Comparison of ENCODE assay signal across 8 mouse cellular contexts in genomic region chr11:101814375-101815102, GRCm38 (mm10). TPM values are rescaled to one million over a fixed set of nuclear protein-coding genes. Genes with fewer than 3 reads are reported as not detected.
DNase-seq lines count a peak whose midpoint lies in the region; ATAC-seq and TF ChIP-seq lines count a peak whose summit lies in the region.

No protein-coding gene starts in this region.

- peak; percentile 98 for TF ChIP-seq CTCF in Patski (IDR thresholded peaks at IDR 0.05)

- H3K27me3 ChIP-seq in Patski, result no peaks in the 10 kb centered on the region
- H3K27me3 ChIP-seq in hindbrain, embryonic 14.5 days (ENCODE audit: control insufficient read depth, insufficient read depth, low read length), result 0 out of 2 replicates have a peak, but pooled peaks cover 3% of the 10 kb centered on the region

- in situ Hi-C loops in Patski (cut with MboI; ENCODE audit: low pct_unique_long_range_greater_than_20kb), result loop anchor here (5.0 to 10.0 kb wide), 3 partner anchors 50 to 153 kb away; partner anchors contain the start of gene Sost

- H3K9me3 ChIP-seq in hindbrain, embryonic 14.5 days (ENCODE audit: control insufficient read depth, low read length), result no peaks in the 10 kb centered on the region

- POLR2A ChIA-PET in Patski (lab: Charles Lee), result interaction anchor here (1.2 to 2.3 kb wide), 2 partner anchors 91 to 95 kb away, joined by 3 to 8 read pairs; no protein-coding TSS in a partner anchor

- CTCF ChIA-PET in Patski (lab: Charles Lee), result interaction anchor here (0.8 to 13.3 kb wide), 26 partner anchors 8 to 154 kb away, joined by 3 to 239 read pairs (median 4); no protein-coding TSS in a partner anchor

- WGBS in hindbrain, embryonic 14.5 days, result 7% methylated on average over 23 of the region's 23 CpGs

- no peaks in the 10 kb centered on the region for H3K36me3 ChIP-seq in hindbrain, embryonic 14.5 days (replicated peaks; ENCODE audit: control insufficient read depth, insufficient read depth)

- peak overlapping the region; percentile 46 for H3K4me2 ChIP-seq in hindbrain, embryonic 14.5 days (replicated peaks)

- peak overlapping the region; percentile 53 for H3K9ac ChIP-seq in hindbrain, embryonic 14.5 days

- no peak for DNase-seq in Patski (ENCODE audit: low read depth, low spot score)
- peak; percentile 94 to 97 for DNase-seq in cerebellum, postnatal 10 days
- DNase-seq in frontal cortex, postnatal 25 days (ENCODE audit: low spot score in 2 of 2), result peak; percentile 63 to 75
- DNase-seq in hindbrain, embryonic 14.5 days (ENCODE audit: low spot score), result peak; percentile 79
- peak; percentile 77 to 92 for DNase-seq in layer of hippocampus, postnatal 25 days (ENCODE audit: extremely low spot score in 1 of 2, low spot score in 1 of 2)
- peak; percentile 74 for DNase-seq in lung, postnatal 36 days
- peak; percentile 86 for DNase-seq in right cerebral cortex, postnatal 14 days
- peak; percentile 85 for DNase-seq in urinary bladder, postnatal 25 days (ENCODE audit: low spot score)

- H3K27ac ChIP-seq in hindbrain, embryonic 14.5 days, result no peak overlapping the region

- H3K4me3 ChIP-seq in hindbrain, embryonic 14.5 days (replicated peaks; ENCODE audit: low read length), result peak overlapping the region; percentile 10

- ATAC-seq in Patski, result no peak
- ATAC-seq in hindbrain, embryonic 14.5 days (ENCODE audit: low FRiP score), result peak; percentile 40; the same call in 1 of the 2 replicates

- peaks cover 18% of the 10 kb centered on the region for H3K4me1 ChIP-seq in hindbrain, embryonic 14.5 days (replicated peaks; ENCODE audit: control insufficient read depth, insufficient read depth, low read length)

RNA-seq across cellular contexts. Expression of gene Etv4, which starts 29.4 kb away (rescaled TPM):
- 51.2 TPM for polyA plus RNA-seq in Patski (2021)
- polyA plus RNA-seq in hindbrain, embryonic 14.5 days (2014; fragmentation: Nextera tagmentation; extraction: Ambion mirVana), result 12.2 and 12.6 TPM in 2 replicates
- total RNA-seq in layer of hippocampus, postnatal 25 days (2021), result 10 to 100 TPM; 14.9 to 18.3 TPM
